Mouse (Mus musculus): ENCODE results near the gene Osbp. TPM values are rescaled to one million over a fixed set of nuclear protein-coding genes. Genes with fewer than 3 reads are reported as not detected.
"Not testable (repeated sequence)": the region's sequence is repeated elsewhere in the genome, so short reads cannot be mapped to it uniquely, and the experiment has no call there.

Gene Osbp
- total RNA-seq (2021): 10 to 100 TPM; 58.7 to 59.4 TPM

- peak; percentile 99 to 100 for DNase-seq (ENCODE audit: extremely low spot score in 1 of 2, low spot score in 2 of 2)
- intact Hi-C loops (cut with DNase I): loop anchor here (5.0 kb wide), 1 partner anchor 37 kb away; no protein-coding TSS in a partner anchor
Measured at GRCm38 (mm10) chr19:11965023-11965942, at the start of gene Osbp. Gene Osbp, plus strand, starts transcription at chr19:11965941.

- intact Hi-C loops (cut with DNase I): no loop called here
- no peak for DNase-seq (ENCODE audit: extremely low spot score in 1 of 2, low spot score in 2 of 2)
Measured at GRCm38 (mm10) chr19:11922068-11922467, 43.7 kb upstream of the Osbp start.

GRCm38 (mm10) chr19:11922515-11922914 is 43.2 kb upstream of the Osbp start:
- DNase-seq (ENCODE audit: extremely low spot score in 1 of 2, low spot score in 2 of 2); intact Hi-C loops (cut with DNase I): not testable (repeated sequence)

- DNase-seq (ENCODE audit: extremely low spot score in 1 of 2, low spot score in 2 of 2): no peak
- intact Hi-C loops (cut with DNase I): no loop called here
Measured at GRCm38 (mm10) chr19:11926380-11926779, 39.4 kb upstream of the Osbp start.

- intact Hi-C loops (cut with DNase I): no loop called here
- DNase-seq (ENCODE audit: extremely low spot score in 1 of 2, low spot score in 2 of 2): no peak
Measured at GRCm38 (mm10) chr19:11928025-11928748, 37.6 kb upstream of the Osbp start.

GRCm38 (mm10) chr19:11946460-11946859 is 19.3 kb upstream of the Osbp start:
- DNase-seq (ENCODE audit: extremely low spot score in 1 of 2, low spot score in 2 of 2); intact Hi-C loops (cut with DNase I): not testable (repeated sequence)

GRCm38 (mm10) chr19:11949878-11950277 is 15.9 kb upstream of the Osbp start:
- intact Hi-C loops (cut with DNase I): loop anchor here (10.0 kb wide), 1 partner anchor 175 kb away; the partner anchor contains the start of gene Mrpl16

GRCm38 (mm10) chr19:11950747-11951146 is 15.0 kb upstream of the Osbp start:
- DNase-seq (ENCODE audit: extremely low spot score in 1 of 2, low spot score in 2 of 2): no peak
- intact Hi-C loops (cut with DNase I): loop anchor here (10.0 kb wide), 1 partner anchor 176 kb away; the partner anchor contains the start of gene Mrpl16

More at GRCm38 (mm10) chr19:11949878-11950277, 15.9 kb upstream of the Osbp start:
- DNase-seq (ENCODE audit: extremely low spot score in 1 of 2, low spot score in 2 of 2): no peak

GRCm38 (mm10) chr19:11954206-11954605 is 11.5 kb upstream of the Osbp start:
- intact Hi-C loops (cut with DNase I): loop anchor here (10.0 kb wide), 1 partner anchor 179 kb away; the partner anchor contains the start of gene Mrpl16
- no peak for DNase-seq (ENCODE audit: extremely low spot score in 1 of 2, low spot score in 2 of 2)

GRCm38 (mm10) chr19:11956636-11957035 is 9.1 kb upstream of the Osbp start:
- intact Hi-C loops (cut with DNase I): loop anchor here (10.0 kb wide), 1 partner anchor 182 kb away; the partner anchor contains the start of gene Mrpl16

GRCm38 (mm10) chr19:11957396-11957795 is 8.3 kb upstream of the Osbp start:
- intact Hi-C loops (cut with DNase I): loop anchor here (10.0 kb wide), 1 partner anchor 183 kb away; the partner anchor contains the start of gene Mrpl16
- DNase-seq (ENCODE audit: extremely low spot score in 1 of 2, low spot score in 2 of 2): no peak

More at GRCm38 (mm10) chr19:11956636-11957035, 9.1 kb upstream of the Osbp start:
- DNase-seq (ENCODE audit: extremely low spot score in 1 of 2, low spot score in 2 of 2): no peak

GRCm38 (mm10) chr19:11957846-11958245 is 7.9 kb upstream of the Osbp start:
- intact Hi-C loops (cut with DNase I): loop anchor here (10.0 kb wide), 1 partner anchor 183 kb away; the partner anchor contains the start of gene Mrpl16
- DNase-seq (ENCODE audit: extremely low spot score in 1 of 2, low spot score in 2 of 2): no peak

- intact Hi-C loops (cut with DNase I): no loop called here
- no peak for DNase-seq (ENCODE audit: extremely low spot score in 1 of 2, low spot score in 2 of 2)
Measured at GRCm38 (mm10) chr19:11964266-11964665, 1.5 kb upstream of the Osbp start.

GRCm38 (mm10) chr19:11966201-11966636 is 478 bp downstream of the Osbp start:
- DNase-seq (ENCODE audit: extremely low spot score in 1 of 2, low spot score in 2 of 2): peak; percentile 37 to 69

GRCm38 (mm10) chr19:11969155-11970050 is 3.7 kb downstream of the Osbp start:
- intact Hi-C loops (cut with DNase I): loop anchor here (5.0 kb wide), 1 partner anchor 33 kb away; no protein-coding TSS in a partner anchor
- no peak for DNase-seq (ENCODE audit: extremely low spot score in 1 of 2, low spot score in 2 of 2)

More at GRCm38 (mm10) chr19:11966201-11966636, 478 bp downstream of the Osbp start:
- intact Hi-C loops (cut with DNase I): loop anchor here (5.0 kb wide), 1 partner anchor 36 kb away; no protein-coding TSS in a partner anchor

GRCm38 (mm10) chr19:11973511-11974222 is 7.9 kb downstream of the Osbp start:
- intact Hi-C loops (cut with DNase I): no loop called here
- DNase-seq (ENCODE audit: extremely low spot score in 1 of 2, low spot score in 2 of 2): no peak

GRCm38 (mm10) chr19:11974223-11974540 is 8.4 kb downstream of the Osbp start:
- intact Hi-C loops (cut with DNase I): no loop called here
- no peak for DNase-seq (ENCODE audit: extremely low spot score in 1 of 2, low spot score in 2 of 2)
